Mouse (Mus musculus) embryonic facial prominence, embryonic 13.5 days (tissue): ENCODE measurements at regions not wholly inside any gene's neighbourhood (a gene's known extent, or its start where the extent isn't known, plus 50 kb on each side); places are given as distances from the start of the nearest gene placed in this dataset.

ENCODE experiments used
- ATAC-seq: fragments of 200-750 bp; cut with Nextera tagmentation; 2 replicates; pipeline ENCODE4 v1.8.0; 2017; ENCODE audit warnings: low read depth; ENCODE audit not compliant: insufficient number of reproducible peaks, insufficient read depth, low FRiP score, low TSS enrichment
- H3K27ac ChIP-seq: fragments of 300-500 bp; sonication (generic); 2 replicates; pipeline ENCODE4 v1.5.1; 2015; ENCODE audit warnings: moderate library complexity, mild to moderate bottlenecking, inconsistent platforms
- H3K27me3 ChIP-seq: fragments of 300-500 bp; sonication (generic); 2 replicates; pipeline ENCODE4 v1.6.1; 2015; ENCODE audit warnings: mild to moderate bottlenecking, inconsistent platforms
- H3K36me3 ChIP-seq: fragments of 300-500 bp; sonication (generic); 2 replicates; pipeline ENCODE4 v1.6.1; 2015; ENCODE audit warnings: mild to moderate bottlenecking, inconsistent platforms
- H3K4me1 ChIP-seq: fragments of 300-500 bp; sonication (generic); 2 replicates; pipeline ENCODE4 v1.6.1; 2015; ENCODE audit warnings: inconsistent platforms
- H3K4me2 ChIP-seq: fragments of 300-500 bp; sonication (generic); 2 replicates; pipeline ENCODE4 v1.6.1; 2015; ENCODE audit warnings: moderate library complexity, mild to moderate bottlenecking, inconsistent platforms
- H3K4me3 ChIP-seq: fragments of 300-500 bp; sonication (generic); 2 replicates; pipeline ENCODE4 v1.5.1; 2015; ENCODE audit warnings: mild to moderate bottlenecking, inconsistent platforms
- H3K9ac ChIP-seq: fragments of 300-500 bp; sonication (generic); 2 replicates; pipeline ENCODE4 v1.6.1; 2015; ENCODE audit warnings: mild to moderate bottlenecking, inconsistent platforms
- H3K9me3 ChIP-seq: fragments of 300-500 bp; sonication (generic); 2 replicates; pipeline ENCODE4 v1.6.1; 2016; ENCODE audit warnings: inconsistent platforms
- WGBS: fragments of 180-500 bp; shearing (Covaris S2); methylation state at CpG from one replicate; pipeline ENCODE4 v1.1.7; 2015; ENCODE audit warnings: mixed read lengths; 5-methylcytosine and 5-hydroxymethylcytosine counted together

- H3K4me3 ChIP-seq, result no peak overlapping the region
- peak overlapping the region; percentile 23; the same call in 1 of the 2 replicates for H3K4me2 ChIP-seq
- H3K4me1 ChIP-seq, result peaks cover 51% of the 10 kb centered on the region
- ATAC-seq, result no peak
- no peaks in the 10 kb centered on the region for H3K36me3 ChIP-seq
- no peak overlapping the region for H3K9ac ChIP-seq
- WGBS, result 27% methylated on average over 5 of the region's 5 CpGs
- no peak overlapping the region for H3K27ac ChIP-seq
- H3K9me3 ChIP-seq, result no peaks in the 10 kb centered on the region
- peaks cover 20% of the 10 kb centered on the region for H3K27me3 ChIP-seq
Measured at GRCm38 (mm10) chr7:136058319-136058718, 342.2 kb upstream of the Mki67 start.

DNA sequence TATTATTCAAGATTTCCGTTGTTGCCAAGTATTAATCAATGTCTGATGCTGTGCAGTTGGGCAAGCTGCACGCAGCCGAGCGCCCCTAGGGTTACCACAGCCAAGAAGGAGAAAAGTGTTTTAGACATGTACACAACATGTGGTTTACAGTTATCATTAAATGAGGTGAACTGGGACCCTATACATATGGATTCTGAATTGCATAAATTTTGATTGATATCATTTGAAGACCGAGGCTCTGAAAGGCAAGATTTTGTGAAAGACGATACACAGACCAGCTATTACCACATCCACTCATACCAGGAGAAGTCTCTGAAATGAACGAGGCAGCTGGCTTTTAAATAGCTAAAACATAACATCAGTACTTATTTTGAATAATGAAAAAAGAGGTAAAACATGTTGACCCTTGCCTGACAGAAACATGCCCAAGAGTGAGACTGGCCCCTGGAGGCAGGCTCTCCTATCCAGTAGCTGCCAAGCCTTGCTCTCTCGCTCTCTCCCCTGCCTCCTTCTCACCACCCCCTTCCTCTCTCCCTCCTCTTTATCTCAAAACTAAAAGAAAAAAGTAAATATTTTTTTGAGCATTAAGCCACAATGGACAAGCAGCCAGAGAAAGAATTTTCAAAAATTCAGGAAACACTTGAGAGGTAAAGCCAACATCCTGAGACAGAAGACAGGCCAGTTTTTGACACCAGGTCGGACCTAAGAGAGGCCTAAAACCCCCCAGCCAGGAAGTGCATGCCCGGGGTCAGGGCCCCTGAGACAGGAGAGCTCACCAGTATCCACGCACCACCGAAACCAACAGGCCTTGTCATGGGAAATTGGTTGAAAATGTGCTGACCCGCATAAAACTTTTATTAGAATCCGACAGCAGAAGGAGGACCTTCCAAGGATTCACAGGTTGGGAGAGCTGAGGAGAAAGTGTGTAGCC is 342.9 kb upstream of the Mki67 start:
- no peak for ATAC-seq
- Histone ChIP-seq H3K9me3 (no peaks in the 10 kb centered on the region), H3K4me1 (peaks cover 51% of the 10 kb centered on the region), H3K27ac (peak overlapping the region; percentile 34; the same call in 1 of the 2 replicates), H3K4me2 (peak overlapping the region; percentile 23; the same call in 1 of the 2 replicates), H3K4me3 (no peak overlapping the region), H3K9ac (no peak overlapping the region), H3K36me3 (no peaks in the 10 kb centered on the region), H3K27me3 (peaks cover 21% of the 10 kb centered on the region)
- WGBS, result 30% methylated on average over 14 of the region's 14 CpGs

DNA sequence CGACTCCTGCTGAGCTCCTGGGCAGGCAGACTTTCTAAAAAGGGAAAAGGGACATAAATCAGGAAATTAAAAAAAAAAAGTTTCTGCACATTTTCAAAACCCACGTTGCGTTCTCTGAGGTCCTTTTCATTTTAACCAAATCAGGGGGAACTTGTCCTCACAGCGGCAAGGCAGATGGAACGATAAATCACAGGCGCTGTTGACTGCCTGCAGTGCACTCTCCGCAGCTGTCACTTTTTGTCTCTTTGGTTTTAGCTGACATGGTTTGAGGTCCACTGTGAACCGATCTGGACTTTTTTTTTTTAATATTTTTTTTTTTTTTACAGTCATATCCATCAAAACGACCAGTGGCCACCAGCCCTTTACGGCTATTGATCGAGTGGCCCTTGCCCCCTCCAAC is 343.7 kb upstream of the Mki67 start:
- no peak for ATAC-seq
- no peaks in the 10 kb centered on the region for H3K36me3 ChIP-seq
- peak overlapping the region; percentile 34; the same call in 1 of the 2 replicates for H3K27ac ChIP-seq
- no peak overlapping the region for H3K4me3 ChIP-seq
- H3K9me3 ChIP-seq, result no peaks in the 10 kb centered on the region
- H3K4me2 ChIP-seq, result peak overlapping the region; percentile 66; the same call in 1 of the 2 replicates
- WGBS, result 31% methylated on average over 11 of the region's 11 CpGs
- peaks cover 22% of the 10 kb centered on the region for H3K27me3 ChIP-seq
- H3K9ac ChIP-seq, result no peak overlapping the region
- H3K4me1 ChIP-seq, result peaks cover 51% of the 10 kb centered on the region

GRCm38 (mm10) chr7:136060339-136061073 is 344.3 kb upstream of the Mki67 start:
- H3K4me1 ChIP-seq, result peaks cover 56% of the 10 kb centered on the region
- 4% methylated on average over 29 of the region's 29 CpGs for WGBS

GRCm38 (mm10) chr7:136062658-136063057 is 346.5 kb upstream of the Mki67 start:
- Histone ChIP-seq H3K27me3 (peaks cover 30% of the 10 kb centered on the region), H3K9ac (no peak overlapping the region), H3K36me3 (no peaks in the 10 kb centered on the region), H3K4me1 (peaks cover 57% of the 10 kb centered on the region), H3K4me2 (no peak overlapping the region), H3K9me3 (no peaks in the 10 kb centered on the region), H3K4me3 (no peak overlapping the region), H3K27ac (no peak overlapping the region)
- WGBS, result 23% methylated on average over 5 of the region's 5 CpGs
- ATAC-seq, result no peak

More at GRCm38 (mm10) chr7:136060339-136061073, 344.3 kb upstream of the Mki67 start:
- Histone ChIP-seq H3K4me3 (peak overlapping the region; percentile 27), H3K27ac (peak overlapping the region; percentile 76; the same call in 1 of the 2 replicates), H3K36me3 (no peaks in the 10 kb centered on the region), H3K27me3 (peaks cover 20% of the 10 kb centered on the region), H3K9ac (peak overlapping the region; percentile 69), H3K4me2 (peak overlapping the region; percentile 66), H3K9me3 (no peaks in the 10 kb centered on the region)
- 0 out of 2 replicates have a peak, but pooled peaks have one; percentile 20 for ATAC-seq

- WGBS, result 46% methylated on average over 12 of the region's 12 CpGs
- ATAC-seq, result no peak
- no peak overlapping the region for H3K9ac ChIP-seq
- H3K4me2 ChIP-seq, result no peak overlapping the region
- peaks cover 22% of the 10 kb centered on the region; the same call in 1 of the 2 replicates for H3K27me3 ChIP-seq
- no peak overlapping the region for H3K4me3 ChIP-seq
- no peaks in the 10 kb centered on the region for H3K36me3 ChIP-seq
- no peaks in the 10 kb centered on the region for H3K9me3 ChIP-seq
- no peak overlapping the region for H3K27ac ChIP-seq
- H3K4me1 ChIP-seq, result peaks cover 36% of the 10 kb centered on the region
Measured at GRCm38 (mm10) chr7:136065038-136065678, 349.0 kb upstream of the Mki67 start.

GRCm38 (mm10) chr7:136065679-136066055 is 349.5 kb upstream of the Mki67 start:
- whole genome bisulfite sequencing, result 35% methylated on average over 10 of the region's 10 CpGs
- Histone ChIP-seq H3K4me2 (no peak overlapping the region), H3K4me1 (peaks cover 35% of the 10 kb centered on the region), H3K27me3 (peaks cover 22% of the 10 kb centered on the region; the same call in 1 of the 2 replicates), H3K4me3 (no peak overlapping the region), H3K9ac (no peak overlapping the region), H3K27ac (no peak overlapping the region), H3K36me3 (no peaks in the 10 kb centered on the region), H3K9me3 (no peaks in the 10 kb centered on the region)
- ATAC-seq, result no peak

DNA sequence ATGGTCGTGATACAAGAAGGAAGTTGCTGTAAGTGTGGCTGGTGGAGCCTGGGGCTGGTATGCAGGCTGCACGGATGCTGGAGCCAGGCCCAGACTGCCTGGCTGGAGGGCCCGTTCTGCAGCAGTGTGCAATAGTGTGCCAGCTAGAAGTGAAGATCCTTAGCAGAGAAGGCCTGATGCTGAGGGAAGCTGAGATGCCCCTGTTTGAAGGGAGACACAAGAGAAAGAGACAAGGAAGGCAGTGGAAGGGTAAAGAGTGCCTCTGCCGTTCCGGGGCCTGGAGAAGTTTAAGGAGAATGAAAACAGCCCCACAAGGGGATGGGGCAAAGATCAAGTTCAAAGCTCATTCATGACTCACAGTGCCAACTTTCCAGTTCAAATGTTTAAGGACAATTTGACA is 354.7 kb upstream of the Mki67 start:
- ATAC-seq, result no peak
- no peaks in the 10 kb centered on the region for H3K9me3 ChIP-seq
- H3K27ac ChIP-seq, result no peak overlapping the region
- no peak overlapping the region for H3K4me3 ChIP-seq
- no peaks in the 10 kb centered on the region for H3K36me3 ChIP-seq
- H3K27me3 ChIP-seq, result peaks cover 30% of the 10 kb centered on the region
- WGBS, result 49% methylated on average over 5 of the region's 5 CpGs
- peaks cover 16% of the 10 kb centered on the region for H3K4me1 ChIP-seq
- H3K4me2 ChIP-seq, result no peak overlapping the region
- no peak overlapping the region for H3K9ac ChIP-seq

- H3K4me3 ChIP-seq, result no peak overlapping the region
- WGBS, result 84% methylated on average over 4 of the region's 4 CpGs
- H3K27me3 ChIP-seq, result peaks cover 27% of the 10 kb centered on the region
- no peak overlapping the region for H3K4me2 ChIP-seq
- H3K9ac ChIP-seq, result no peak overlapping the region
- H3K4me1 ChIP-seq, result peaks cover 11% of the 10 kb centered on the region
- H3K27ac ChIP-seq, result no peak overlapping the region
- no peak for ATAC-seq
- no peaks in the 10 kb centered on the region for H3K9me3 ChIP-seq
- H3K36me3 ChIP-seq, result no peaks in the 10 kb centered on the region
Measured at GRCm38 (mm10) chr7:136071331-136071730, 355.2 kb upstream of the Mki67 start.

GRCm38 (mm10) chr7:136073265-136073799 is 357.2 kb upstream of the Mki67 start:
- no peak overlapping the region for H3K4me3 ChIP-seq
- WGBS, result 79% methylated on average over 6 of the region's 6 CpGs
- peaks cover 18% of the 10 kb centered on the region for H3K27me3 ChIP-seq
- H3K27ac ChIP-seq, result no peak overlapping the region
- H3K9me3 ChIP-seq, result no peaks in the 10 kb centered on the region
- no peak overlapping the region for H3K9ac ChIP-seq
- H3K4me1 ChIP-seq, result peaks cover 8% of the 10 kb centered on the region
- no peak for ATAC-seq
- H3K4me2 ChIP-seq, result no peak overlapping the region
- H3K36me3 ChIP-seq, result no peaks in the 10 kb centered on the region

- Histone ChIP-seq H3K27ac (no peak overlapping the region), H3K4me1 (peaks cover 8% of the 10 kb centered on the region), H3K27me3 (peaks cover 21% of the 10 kb centered on the region), H3K4me3 (no peak overlapping the region), H3K4me2 (no peak overlapping the region), H3K36me3 (no peaks in the 10 kb centered on the region), H3K9ac (no peak overlapping the region), H3K9me3 (no peaks in the 10 kb centered on the region)
- WGBS, result 39% methylated on average over 2 of the region's 2 CpGs
- ATAC-seq, result no peak
Measured at GRCm38 (mm10) chr7:136074043-136074442, 357.9 kb upstream of the Mki67 start.
